Mouse (Mus musculus) thymus, adult 2 months (tissue): ENCODE data around the gene Ddx46. TPM values are rescaled to one million over a fixed set of nuclear protein-coding genes. Genes with fewer than 3 reads are reported as not detected.

Experiments
- DNase-seq: peaks from one replicate; pipeline ENCODE4 v3.0.0; 2021
- H3K27ac ChIP-seq: fragments of 200-500 bp; 2 replicates; pipeline ENCODE4 v1.5.1; 2012; ENCODE audit warnings: low read length, control low read depth; ENCODE audit not compliant: control insufficient read depth, insufficient read depth
- H3K27me3 ChIP-seq: fragments of 200-500 bp; 2 replicates; pipeline ENCODE4 v1.6.1; 2012; ENCODE audit warnings: mild to moderate bottlenecking, low read length, moderate library complexity, mixed read lengths; ENCODE audit not compliant: control insufficient read depth, insufficient read depth
- H3K36me3 ChIP-seq: fragments of 200-500 bp; 2 replicates; pipeline ENCODE4 v1.6.1; 2012; ENCODE audit warnings: mild to moderate bottlenecking, low read length, moderate library complexity; ENCODE audit not compliant: control insufficient read depth, insufficient read depth
- H3K4me1 ChIP-seq: fragments of 200-500 bp; replicated peaks from 2 replicates; pipeline ENCODE4 v1.6.1; 2012; ENCODE audit warnings: low read length; ENCODE audit not compliant: control insufficient read depth, insufficient read depth
- H3K4me3 ChIP-seq: fragments of 200-500 bp; 2 replicates; pipeline ENCODE4 v1.5.1; 2012; ENCODE audit warnings: mild to moderate bottlenecking, low read length, control low read depth, moderate library complexity; ENCODE audit not compliant: control insufficient read depth, insufficient read depth
- CTCF ChIP-seq: fragments of 200-500 bp; IDR thresholded peaks from 2 replicates; pipeline ENCODE4 v1.5.1; 2012; ENCODE audit warnings: mild to moderate bottlenecking, control low read depth, low read length, moderate library complexity, borderline replicate concordance; ENCODE audit not compliant: control insufficient read depth, poor library complexity, insufficient read depth; ENCODE audit errors: extremely low read depth
- POLR2A ChIP-seq: fragments of 200-500 bp; IDR thresholded peaks from 2 replicates; pipeline ENCODE4 v1.6.1; 2012; ENCODE audit warnings: mild to moderate bottlenecking, low read length, control low read depth, moderate library complexity; ENCODE audit not compliant: control insufficient read depth, poor library complexity, insufficient read depth; ENCODE audit errors: extremely low read depth
- WGBS: fragments of 180-500 bp; shearing (Covaris S2); methylation state at CpG from one replicate; pipeline ENCODE4 v1.1.7; 2018; 5-methylcytosine and 5-hydroxymethylcytosine counted together
- polyA plus RNA-seq: library from polyadenylated mRNA; depleted of rRNA; stranded (reverse); fragments of >200 nt; gene quantifications from 2 replicates; pipeline ENCODE4 v1.2.3, GENCODE M21; 2012

Gene Ddx46
- polyA plus RNA-seq, 1 experiment, result 29.5 TPM

DNA sequence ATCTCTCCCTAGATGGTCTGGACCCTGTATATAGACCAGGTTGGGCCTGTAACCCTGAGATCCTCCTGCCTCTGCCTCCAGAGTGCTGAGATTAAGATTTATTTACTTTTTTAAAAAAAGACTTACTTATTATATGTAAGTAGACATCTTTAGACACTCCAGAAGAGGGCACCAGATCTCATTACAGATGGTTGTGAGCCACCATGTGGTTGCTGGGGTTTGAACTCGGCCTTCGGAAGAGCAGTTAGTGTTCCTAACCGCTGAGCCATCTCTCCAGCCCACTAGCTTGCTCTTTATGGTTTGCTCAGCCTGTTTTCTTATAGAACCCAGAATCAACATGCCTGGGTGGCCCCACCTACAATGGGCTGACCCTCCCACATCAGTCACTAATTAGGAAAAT lies 78.0 kb downstream of the Ddx46 start:
- DNase-seq, result no peak
- Histone ChIP-seq H3K27ac (no peak overlapping the region), H3K4me1 (peaks cover 17% of the 10 kb centered on the region), H3K36me3 (no peaks in the 10 kb centered on the region), H3K4me3 (no peak overlapping the region), H3K27me3 (no peaks in the 10 kb centered on the region)
- TF ChIP-seq CTCF (no peak), POLR2A (no peak)
- 86% methylated on average over 3 of the region's 3 CpGs for WGBS

DNA sequence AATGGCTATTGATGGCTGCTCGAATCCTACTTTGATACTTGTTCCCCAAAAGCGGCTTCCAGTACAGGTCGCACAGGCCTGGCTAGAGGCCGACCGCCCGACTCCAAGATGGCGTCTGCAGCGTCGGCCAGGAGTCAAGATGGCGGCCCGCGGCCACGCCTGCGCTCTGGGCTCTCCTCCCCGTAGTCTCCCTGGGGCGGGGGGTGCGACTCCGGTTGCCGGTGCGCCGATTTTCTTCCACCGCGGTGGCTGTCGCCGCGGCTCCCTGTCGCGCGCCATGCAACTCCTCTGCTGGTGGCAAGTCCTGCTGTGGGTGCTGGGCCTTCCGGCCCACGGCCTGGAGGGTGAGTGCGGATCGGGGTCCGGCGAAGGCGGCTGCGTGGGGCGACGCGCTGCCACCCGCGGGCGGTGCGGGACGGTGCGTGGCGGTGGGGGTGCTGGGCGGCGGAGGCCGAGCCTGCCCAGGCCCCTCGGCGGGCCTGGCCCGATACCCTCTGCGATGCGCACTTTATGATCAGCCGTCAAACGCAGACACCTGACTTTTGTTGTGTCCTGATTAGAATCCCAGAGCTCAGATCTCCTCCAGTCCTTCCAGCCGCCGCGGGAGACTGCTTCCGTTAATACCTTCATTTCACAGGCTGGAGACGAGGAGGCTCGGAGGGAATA lies 79.8 kb downstream of the Ddx46 start, which contains the start of gene Txndc15:
Gene Txndc15 (plus strand): TSS at position 150 of the 666 bp plus-strand sequence.
- Histone ChIP-seq H3K27me3 (no peaks in the 10 kb centered on the region), H3K4me1 (peaks cover 18% of the 10 kb centered on the region), H3K36me3 (no peaks in the 10 kb centered on the region), H3K27ac (peak within 1 kb of the TSS; percentile 22; the same call in 1 of the 2 replicates), H3K4me3 (peak within 1 kb of the TSS; percentile 91)
- WGBS, result under 1% methylated on average over 63 of the region's 63 CpGs
- TF ChIP-seq CTCF (no peak), POLR2A (peak; percentile 62; the same call in 1 of the 2 replicates)
- peak; percentile 90 for DNase-seq

DNA sequence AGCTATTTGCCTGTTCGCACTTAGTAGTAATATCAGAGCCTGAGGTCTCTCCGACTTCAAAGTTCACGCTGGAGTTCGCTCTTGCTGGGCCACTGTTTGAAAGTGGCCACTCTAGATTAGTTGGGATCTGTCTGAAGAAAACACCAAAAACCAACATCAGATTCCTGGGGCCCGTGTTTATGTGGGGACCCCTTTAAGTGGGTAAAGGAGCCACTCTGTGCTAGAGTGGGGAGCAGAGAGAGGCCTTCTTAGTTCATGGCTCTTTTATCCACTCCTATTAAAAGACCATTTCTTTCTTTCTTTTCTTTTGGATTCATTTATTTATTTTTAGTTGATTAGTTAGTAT lies 80.3 kb downstream of the Ddx46 start:
- no peak for TF ChIP-seq POLR2A
- no peak for TF ChIP-seq CTCF
- 14% methylated on average over 5 of the region's 5 CpGs for WGBS
- H3K27ac ChIP-seq, result peak overlapping the region; percentile 22; the same call in 1 of the 2 replicates
- H3K4me3 ChIP-seq, result peak overlapping the region; percentile 91
- no peak for DNase-seq
- H3K27me3 ChIP-seq, result no peaks in the 10 kb centered on the region
- peaks cover 2% of the 10 kb centered on the region; the same call in 1 of the 2 replicates for H3K36me3 ChIP-seq
- H3K4me1 ChIP-seq, result peaks cover 18% of the 10 kb centered on the region

DNA sequence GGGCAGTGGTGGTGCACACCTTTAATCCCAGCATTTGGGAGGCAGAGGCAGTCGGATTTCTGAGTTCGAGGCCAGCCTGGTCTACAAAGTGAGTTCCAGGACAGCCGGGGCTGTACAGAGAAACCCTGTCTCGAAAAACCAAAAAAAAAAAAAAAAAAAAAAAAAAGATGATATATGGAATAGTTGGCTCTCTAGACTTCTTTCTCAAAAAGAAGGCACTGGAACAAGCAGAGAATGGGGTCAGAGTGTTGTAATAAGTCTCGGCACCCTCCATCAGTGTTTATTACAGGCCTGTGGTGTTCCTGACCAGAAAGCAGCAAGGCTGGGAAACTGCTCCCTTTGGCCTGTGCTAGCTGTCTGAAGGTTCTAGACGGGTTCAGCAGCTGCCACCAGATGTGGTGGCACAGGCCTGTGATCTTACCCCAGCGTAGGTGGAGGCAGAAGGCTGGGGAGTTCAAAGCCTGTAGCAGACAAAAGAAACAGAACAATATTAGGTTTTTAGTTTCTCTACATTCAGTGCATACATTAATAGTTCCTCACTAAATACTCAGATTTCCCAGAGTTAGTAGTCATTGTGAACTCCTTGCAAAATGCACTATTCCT lies 81.2 kb downstream of the Ddx46 start:
- TF ChIP-seq CTCF (no peak), POLR2A (no peak)
- peak overlapping the region; percentile 20; the same call in 1 of the 2 replicates for H3K27ac ChIP-seq
- no peak overlapping the region for H3K4me3 ChIP-seq
- DNase-seq, result peak; percentile 43
- WGBS, result 35% methylated on average over 7 of the region's 7 CpGs
- H3K36me3 ChIP-seq, result peaks cover 5% of the 10 kb centered on the region; the same call in 1 of the 2 replicates
- no peaks in the 10 kb centered on the region for H3K27me3 ChIP-seq
- peaks cover 18% of the 10 kb centered on the region for H3K4me1 ChIP-seq

DNA sequence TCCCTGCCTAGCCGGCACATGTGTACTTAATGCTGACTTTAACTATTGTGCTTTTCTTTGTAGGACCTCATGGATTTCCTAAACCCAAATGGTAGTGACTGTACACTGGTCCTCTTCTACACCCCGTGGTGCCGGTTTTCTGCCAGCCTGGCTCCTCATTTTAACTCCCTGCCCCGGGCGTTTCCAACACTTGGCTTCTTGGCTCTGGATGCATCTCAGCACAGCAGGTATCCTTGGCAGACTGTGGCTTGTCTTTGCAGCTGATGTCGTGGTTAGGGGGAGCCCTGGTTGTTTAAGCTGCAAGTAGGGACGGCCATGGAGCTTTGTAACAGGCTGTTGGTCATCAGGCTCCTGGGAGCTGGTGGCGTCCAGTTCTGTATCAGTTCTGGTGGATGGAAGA lies 86.7 kb downstream of the Ddx46 start:
- WGBS, result 86% methylated on average over 8 of the region's 8 CpGs

DNA sequence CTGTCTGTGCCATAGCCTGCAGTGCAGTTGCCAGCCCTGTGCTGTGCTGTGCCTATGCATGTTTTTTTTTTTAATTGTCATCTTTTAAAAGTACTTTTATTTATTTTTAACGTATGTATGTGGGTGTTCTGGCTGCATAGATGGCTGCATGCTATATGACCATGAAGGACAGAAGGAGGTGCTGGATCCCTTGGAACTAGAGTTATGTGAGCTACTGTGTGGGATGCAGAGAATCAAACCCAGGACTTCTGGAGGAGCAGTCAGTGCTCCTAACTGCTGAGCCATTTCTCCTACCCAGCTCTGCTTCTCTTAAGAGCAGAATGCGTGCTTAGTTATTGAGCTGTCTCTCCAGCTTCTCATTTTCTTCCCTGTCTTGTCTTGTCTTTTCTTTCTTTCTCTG lies 87.2 kb downstream of the Ddx46 start:
- TF ChIP-seq CTCF (no peak), POLR2A (no peak)
- Histone ChIP-seq H3K4me3 (no peak overlapping the region), H3K27ac (no peak overlapping the region), H3K27me3 (no peaks in the 10 kb centered on the region), H3K36me3 (peaks cover 16% of the 10 kb centered on the region), H3K4me1 (peaks cover 5% of the 10 kb centered on the region)
- no peak for DNase-seq
- WGBS, result 96% methylated on average over 2 of the region's 2 CpGs

More for the DNA sequence above, 86.7 kb downstream of the Ddx46 start:
- Histone ChIP-seq H3K27ac (no peak overlapping the region), H3K27me3 (no peaks in the 10 kb centered on the region), H3K36me3 (peaks cover 16% of the 10 kb centered on the region), H3K4me1 (peaks cover 9% of the 10 kb centered on the region), H3K4me3 (no peak overlapping the region)
- TF ChIP-seq POLR2A, result no peak
- TF ChIP-seq CTCF, result no peak
- DNase-seq, result no peak

DNA sequence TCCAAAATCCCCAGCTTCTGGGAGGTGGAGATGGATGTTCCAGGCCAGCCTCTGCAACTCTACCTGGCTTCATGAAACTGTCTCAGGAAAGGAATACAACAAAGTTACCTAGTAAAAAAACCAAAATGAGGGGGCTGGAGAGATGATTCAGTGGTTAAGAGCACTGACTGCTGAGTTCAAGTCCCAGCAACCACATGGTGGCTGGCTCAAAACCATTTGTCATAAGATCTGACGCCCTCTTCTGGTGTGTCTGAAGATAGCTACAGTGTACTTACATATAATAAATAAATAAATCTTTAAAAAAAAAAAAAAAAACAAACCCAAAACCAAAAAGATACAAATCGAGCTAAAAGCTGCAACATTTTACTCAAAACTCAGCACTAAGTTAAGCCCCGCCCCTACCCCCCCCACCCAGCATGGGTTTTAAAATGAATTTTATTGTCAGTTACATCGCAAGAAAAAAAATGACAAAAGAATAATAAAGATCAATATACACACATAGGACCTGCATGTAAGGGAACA lies 91.8 kb downstream of the Ddx46 start:
- Histone ChIP-seq H3K4me3 (peak overlapping the region; percentile 62), H3K27ac (peak overlapping the region; percentile 84), H3K27me3 (no peaks in the 10 kb centered on the region), H3K4me1 (no peaks in the 10 kb centered on the region; the same call in 1 of the 2 replicates), H3K36me3 (peaks cover 9% of the 10 kb centered on the region)
- DNase-seq, result no peak
- TF ChIP-seq POLR2A (no peak), CTCF (no peak)
- WGBS, result 2% methylated on average over 4 of the region's 4 CpGs
